Mouse (Mus musculus) C2C12 (cell line): ENCODE measurements around the gene Mrps25.

Experiments
- CTCF ChIP-seq: IDR thresholded peaks from one replicate; pipeline ENCODE4 v1.5.1; 2011; ENCODE audit not compliant: control insufficient read depth, insufficient read depth, insufficient read length
- FOSL1 ChIP-seq: IDR thresholded peaks from one replicate; pipeline ENCODE4 v1.8.0; 2011; ENCODE audit warnings: mild to moderate bottlenecking, low read length; ENCODE audit not compliant: poor library complexity, insufficient read depth, severe bottlenecking
- MAX ChIP-seq: IDR thresholded peaks from one replicate; pipeline ENCODE4 v1.6.1; 2011; ENCODE audit warnings: mild to moderate bottlenecking, control low read depth
- MYOD1 ChIP-seq: IDR thresholded peaks from one replicate; pipeline ENCODE4 v1.6.1; 2011; ENCODE audit warnings: low read depth; ENCODE audit not compliant: control insufficient read depth, insufficient read length
- MYOG ChIP-seq: IDR thresholded peaks from one replicate; pipeline ENCODE4 v1.6.1; 2011; ENCODE audit not compliant: control insufficient read depth, insufficient read length; ENCODE audit errors: extremely low read depth
- USF1 ChIP-seq: IDR thresholded peaks from one replicate; pipeline ENCODE4 v1.6.1; 2011; ENCODE audit warnings: low read depth, mild to moderate bottlenecking, control low read depth, moderate library complexity

DNA sequence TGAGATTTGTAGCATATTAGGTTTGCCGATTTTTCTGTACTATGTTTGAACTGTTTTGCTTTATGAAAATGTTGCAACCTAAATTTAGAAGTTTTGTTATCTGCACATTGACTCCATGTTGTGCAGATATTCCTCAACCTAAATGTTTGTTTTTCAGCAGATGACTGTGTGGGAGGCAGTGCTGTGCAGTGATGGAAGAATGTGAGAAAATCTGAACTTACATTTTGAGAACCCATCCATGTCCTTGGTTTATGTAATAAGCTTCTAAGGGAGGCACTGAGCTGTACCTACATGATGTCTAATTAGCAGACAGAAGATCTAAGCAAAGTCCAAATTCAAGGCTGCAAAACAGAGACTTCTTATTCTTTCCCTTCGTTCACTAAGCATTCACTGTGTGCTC lies 50.2 kb downstream of the Mrps25 start:
- TF ChIP-seq MAX, result no peak
- TF ChIP-seq CTCF, result no peak
- TF ChIP-seq MYOG, result no peak
- TF ChIP-seq USF1, result no peak
- no peak for TF ChIP-seq MYOD1
- TF ChIP-seq FOSL1, result no peak
